Mouse (Mus musculus): ENCODE measurements around the gene Cd59a. TPM values are rescaled to one million over a fixed set of nuclear protein-coding genes. Genes with fewer than 3 reads are reported as not detected.
"Not testable (repeated sequence)": the region's sequence is repeated elsewhere in the genome, so short reads cannot be mapped to it uniquely, and the experiment has no call there.

Gene Cd59a
- polyA plus RNA-seq, 1 experiment: 4.5 TPM

DNA sequence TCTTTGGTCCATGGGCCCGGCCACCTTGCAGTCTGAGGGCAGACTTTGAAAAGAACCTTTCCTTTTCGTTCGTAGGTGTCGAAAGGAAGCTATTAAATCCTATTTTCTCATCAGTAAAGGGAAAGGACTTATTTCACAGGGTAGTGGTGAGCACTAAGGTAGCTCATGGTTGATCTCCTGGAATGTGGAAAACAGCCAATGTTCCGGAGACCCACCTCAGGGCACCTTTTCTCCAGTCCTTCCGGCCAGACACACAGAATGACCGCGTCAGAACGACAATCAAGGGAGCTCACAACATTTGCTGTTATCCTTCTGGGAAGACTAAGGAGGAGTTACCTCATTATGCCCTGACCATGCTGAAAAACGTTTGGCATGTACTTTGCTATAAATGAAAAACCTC is 655 bp downstream of the Cd59a start:
- no peak for DNase-seq
- no peaks in the 10 kb centered on the region for H3K27me3 ChIP-seq (ENCODE audit: control insufficient read depth, insufficient read depth, low read length)
- H3K4me1 ChIP-seq (replicated peaks; ENCODE audit: control insufficient read depth, insufficient read depth, low read length): peaks cover 8% of the 10 kb centered on the region; the same call in 1 of the 2 replicates
- TF ChIP-seq CTCF (IDR thresholded peaks at IDR 0.05; ENCODE audit: borderline replicate concordance, control insufficient read depth, extremely low read depth, insufficient read depth, low read length, poor library complexity) (no peak), POLR2A (IDR thresholded peaks at IDR 0.05; ENCODE audit: control insufficient read depth, extremely low read depth, insufficient read depth, low read length, poor library complexity) (no peak)
- no peak overlapping the region for H3K27ac ChIP-seq (ENCODE audit: control insufficient read depth, insufficient read depth, low read length)
- no peak overlapping the region; the same call in 1 of the 2 replicates for H3K4me3 ChIP-seq (ENCODE audit: control insufficient read depth, insufficient read depth, low read length)
- H3K36me3 ChIP-seq (ENCODE audit: control insufficient read depth, insufficient read depth, low read length): no peaks in the 10 kb centered on the region
- WGBS: 71% methylated on average over 10 of the region's 10 CpGs

GRCm38 (mm10) chr2:104096796-104097195 is 1.2 kb downstream of the Cd59a start:
- H3K36me3 ChIP-seq (ENCODE audit: control insufficient read depth, insufficient read depth, low read length); H3K4me3 ChIP-seq (ENCODE audit: control insufficient read depth, insufficient read depth, low read length); H3K4me1 ChIP-seq (replicated peaks; ENCODE audit: control insufficient read depth, insufficient read depth, low read length); H3K27me3 ChIP-seq (ENCODE audit: control insufficient read depth, insufficient read depth, low read length); DNase-seq; H3K27ac ChIP-seq (ENCODE audit: control insufficient read depth, insufficient read depth, low read length): not testable (repeated sequence)
- WGBS: 97% methylated on average over 1 of the region's 1 CpGs

DNA sequence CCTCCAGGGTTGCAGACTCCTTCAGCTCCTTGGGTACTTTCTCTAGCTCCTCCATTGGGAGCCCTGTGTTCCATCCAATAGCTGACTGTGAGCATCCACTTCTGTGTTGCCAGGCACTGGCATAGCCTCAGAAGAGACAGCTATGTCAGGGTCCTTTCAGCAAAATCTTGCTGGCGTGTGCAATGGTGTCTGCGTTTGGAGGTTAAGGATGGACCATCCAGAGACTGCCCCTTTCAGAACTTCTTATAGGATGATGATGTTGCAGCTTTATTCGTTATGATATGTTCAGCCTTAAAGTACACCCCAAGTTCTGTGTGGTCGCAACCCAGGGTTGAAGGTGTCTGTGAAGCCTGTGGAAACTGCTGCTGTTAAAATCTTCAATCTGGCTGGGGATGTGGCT is 1.8 kb downstream of the Cd59a start:
- not testable (repeated sequence) for H3K4me3 ChIP-seq (ENCODE audit: control insufficient read depth, insufficient read depth, low read length); H3K4me1 ChIP-seq (replicated peaks; ENCODE audit: control insufficient read depth, insufficient read depth, low read length); DNase-seq; H3K27me3 ChIP-seq (ENCODE audit: control insufficient read depth, insufficient read depth, low read length); H3K36me3 ChIP-seq (ENCODE audit: control insufficient read depth, insufficient read depth, low read length); H3K27ac ChIP-seq (ENCODE audit: control insufficient read depth, insufficient read depth, low read length)
- WGBS: 98% methylated on average over 4 of the region's 4 CpGs

DNA sequence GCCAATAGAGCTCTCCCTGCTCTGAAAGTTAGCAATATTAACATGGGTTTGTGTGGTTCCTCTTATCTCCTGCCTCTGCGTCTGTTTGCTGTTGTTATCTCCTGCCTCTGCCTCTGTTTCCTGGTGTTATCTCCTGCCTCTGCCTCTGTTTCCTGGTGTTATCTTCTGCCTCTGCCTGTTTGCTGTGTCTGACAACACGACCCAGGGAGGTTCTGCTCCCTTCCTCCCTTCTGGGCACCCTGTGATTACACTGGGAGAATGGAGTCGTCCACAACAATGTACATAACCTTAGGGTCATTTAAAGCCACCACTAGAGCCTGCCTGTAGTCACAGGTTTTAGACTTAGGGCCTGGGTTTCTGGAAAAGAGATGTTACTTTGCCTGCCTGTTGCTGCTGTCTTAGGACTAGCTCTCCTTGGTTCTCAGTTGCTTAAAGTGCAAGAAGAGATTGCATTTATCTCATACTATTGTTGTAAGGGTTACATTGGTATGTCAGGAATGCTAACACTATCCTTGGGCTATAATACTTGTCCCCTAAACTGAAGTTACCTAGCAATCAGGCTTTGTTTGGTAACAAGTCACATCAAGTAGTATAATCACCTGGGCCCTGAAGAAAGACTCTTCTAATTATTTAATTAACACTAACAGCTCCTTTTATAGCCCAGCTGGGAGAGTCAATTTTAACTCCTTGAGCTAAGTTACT is 3.1 kb downstream of the Cd59a start:
- 45% methylated on average over 3 of the region's 3 CpGs for WGBS
- DNase-seq: no peak
- H3K27ac ChIP-seq (ENCODE audit: control insufficient read depth, insufficient read depth, low read length): no peak overlapping the region

GRCm38 (mm10) chr2:104099231-104099585 is 3.6 kb downstream of the Cd59a start:
- H3K4me3 ChIP-seq (ENCODE audit: control insufficient read depth, insufficient read depth, low read length): no peak overlapping the region
- no peaks in the 10 kb centered on the region for H3K27me3 ChIP-seq (ENCODE audit: control insufficient read depth, insufficient read depth, low read length)
- H3K4me1 ChIP-seq (replicated peaks; ENCODE audit: control insufficient read depth, insufficient read depth, low read length): peaks cover 8% of the 10 kb centered on the region; the same call in 1 of the 2 replicates
- 99% methylated on average over 2 of the region's 2 CpGs for WGBS
- H3K27ac ChIP-seq (ENCODE audit: control insufficient read depth, insufficient read depth, low read length): no peak overlapping the region
- TF ChIP-seq POLR2A (IDR thresholded peaks at IDR 0.05; ENCODE audit: control insufficient read depth, extremely low read depth, insufficient read depth, low read length, poor library complexity) (no peak), CTCF (IDR thresholded peaks at IDR 0.05; ENCODE audit: borderline replicate concordance, control insufficient read depth, extremely low read depth, insufficient read depth, low read length, poor library complexity) (no peak)
- no peak for DNase-seq
- no peaks in the 10 kb centered on the region for H3K36me3 ChIP-seq (ENCODE audit: control insufficient read depth, insufficient read depth, low read length)

More for the DNA sequence above, 3.1 kb downstream of the Cd59a start:
- Histone ChIP-seq H3K4me1 (replicated peaks; ENCODE audit: control insufficient read depth, insufficient read depth, low read length) (peaks cover 8% of the 10 kb centered on the region; the same call in 1 of the 2 replicates), H3K4me3 (ENCODE audit: control insufficient read depth, insufficient read depth, low read length) (no peak overlapping the region), H3K36me3 (ENCODE audit: control insufficient read depth, insufficient read depth, low read length) (no peaks in the 10 kb centered on the region), H3K27me3 (ENCODE audit: control insufficient read depth, insufficient read depth, low read length) (no peaks in the 10 kb centered on the region)
- TF ChIP-seq CTCF (IDR thresholded peaks at IDR 0.05; ENCODE audit: borderline replicate concordance, control insufficient read depth, extremely low read depth, insufficient read depth, low read length, poor library complexity) (no peak), POLR2A (IDR thresholded peaks at IDR 0.05; ENCODE audit: control insufficient read depth, extremely low read depth, insufficient read depth, low read length, poor library complexity) (no peak)

GRCm38 (mm10) chr2:104099946-104100345 is 4.3 kb downstream of the Cd59a start:
- 86% methylated on average over 1 of the region's 1 CpGs for WGBS
- Histone ChIP-seq H3K36me3 (ENCODE audit: control insufficient read depth, insufficient read depth, low read length) (no peaks in the 10 kb centered on the region), H3K27ac (ENCODE audit: control insufficient read depth, insufficient read depth, low read length) (no peak overlapping the region), H3K4me3 (ENCODE audit: control insufficient read depth, insufficient read depth, low read length) (no peak overlapping the region), H3K27me3 (ENCODE audit: control insufficient read depth, insufficient read depth, low read length) (no peaks in the 10 kb centered on the region), H3K4me1 (replicated peaks; ENCODE audit: control insufficient read depth, insufficient read depth, low read length) (peaks cover 8% of the 10 kb centered on the region; the same call in 1 of the 2 replicates)
- TF ChIP-seq POLR2A (IDR thresholded peaks at IDR 0.05; ENCODE audit: control insufficient read depth, extremely low read depth, insufficient read depth, low read length, poor library complexity): no peak
- TF ChIP-seq CTCF (IDR thresholded peaks at IDR 0.05; ENCODE audit: borderline replicate concordance, control insufficient read depth, extremely low read depth, insufficient read depth, low read length, poor library complexity): no peak
- DNase-seq: no peak

- 82% methylated on average over 6 of the region's 6 CpGs for WGBS
These were observed 9.2 kb downstream of the Cd59a start for GRCm38 (mm10) chr2:104104800-104105199.

GRCm38 (mm10) chr2:104109021-104109420 is 13.4 kb downstream of the Cd59a start:
- DNase-seq; H3K27ac ChIP-seq (ENCODE audit: control insufficient read depth, insufficient read depth, low read length); H3K4me1 ChIP-seq (replicated peaks; ENCODE audit: control insufficient read depth, insufficient read depth, low read length); H3K36me3 ChIP-seq (ENCODE audit: control insufficient read depth, insufficient read depth, low read length); H3K27me3 ChIP-seq (ENCODE audit: control insufficient read depth, insufficient read depth, low read length); H3K4me3 ChIP-seq (ENCODE audit: control insufficient read depth, insufficient read depth, low read length): not testable (repeated sequence)
- 99% methylated on average over 2 of the region's 2 CpGs for WGBS

More at GRCm38 (mm10) chr2:104104800-104105199, 9.2 kb downstream of the Cd59a start:
- Histone ChIP-seq H3K27me3 (ENCODE audit: control insufficient read depth, insufficient read depth, low read length) (no peaks in the 10 kb centered on the region), H3K27ac (ENCODE audit: control insufficient read depth, insufficient read depth, low read length) (no peak overlapping the region), H3K4me1 (replicated peaks; ENCODE audit: control insufficient read depth, insufficient read depth, low read length) (no peaks in the 10 kb centered on the region), H3K36me3 (ENCODE audit: control insufficient read depth, insufficient read depth, low read length) (no peaks in the 10 kb centered on the region), H3K4me3 (ENCODE audit: control insufficient read depth, insufficient read depth, low read length) (no peak overlapping the region)
- no peak for TF ChIP-seq CTCF (IDR thresholded peaks at IDR 0.05; ENCODE audit: borderline replicate concordance, control insufficient read depth, extremely low read depth, insufficient read depth, low read length, poor library complexity)
- TF ChIP-seq POLR2A (IDR thresholded peaks at IDR 0.05; ENCODE audit: control insufficient read depth, extremely low read depth, insufficient read depth, low read length, poor library complexity): no peak
- DNase-seq: no peak

Measured in thymus, adult 2 months (tissue).